Mouse (Mus musculus): ENCODE measurements around the gene Rab3gap2. TPM values are rescaled to one million over a fixed set of nuclear protein-coding genes. Genes with fewer than 3 reads are reported as not detected.

Gene Rab3gap2
- total RNA-seq, 1 experiment: 38.8 TPM

DNA sequence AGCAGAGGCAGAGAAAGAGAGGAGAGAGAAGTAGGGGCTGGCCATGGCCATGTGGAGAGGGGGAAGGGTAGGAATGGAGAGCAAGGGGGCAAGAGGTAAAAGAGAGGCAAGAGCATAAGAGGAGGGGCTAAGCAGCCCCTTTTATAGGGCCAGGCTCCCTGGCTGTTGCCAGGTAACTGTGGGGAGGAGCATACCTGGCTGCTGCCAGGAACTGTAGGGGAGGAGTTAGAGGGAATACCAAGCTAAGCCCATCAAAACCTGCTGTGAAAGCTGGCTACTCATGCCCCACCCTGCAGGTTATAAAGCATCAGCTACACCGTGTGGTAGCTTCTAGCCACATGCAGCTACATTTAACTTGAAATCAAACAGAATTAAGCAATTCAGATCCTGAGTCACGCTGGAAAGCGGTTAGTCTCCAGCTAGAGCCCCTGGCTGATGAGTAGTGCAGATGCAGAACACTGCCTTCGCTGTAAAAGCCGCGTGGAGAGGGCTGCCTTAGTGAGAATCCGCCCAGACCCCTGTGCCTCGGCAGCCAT, 5.8 kb downstream of the Rab3gap2 start:
- no peak for TF ChIP-seq CHD2 (IDR thresholded peaks at IDR 0.05; ENCODE audit: low read depth, low read length)
- no peak for TF ChIP-seq ZNF384 (IDR thresholded peaks at IDR 0.05; ENCODE audit: low read depth, low read length)
- no peak for TF ChIP-seq MAFK (IDR thresholded peaks at IDR 0.05; ENCODE audit: insufficient read depth, low read depth, low read length)
- TF ChIP-seq HCFC1 (IDR thresholded peaks at IDR 0.05; ENCODE audit: borderline replicate concordance, insufficient read depth, low read length): no peak
- TF ChIP-seq ZC3H11A (IDR thresholded peaks at IDR 0.05; ENCODE audit: borderline replicate concordance, low read depth, low read length): no peak
- peak; percentile 74 for DNase-seq (ENCODE audit: low read depth, low spot score)
- Histone ChIP-seq H3K4me1 (ENCODE audit: control insufficient read depth in 2 of 2, insufficient read depth in 2 of 2, low read length in 2 of 2, poor library complexity in 1 of 2) (peaks cover 0 to 6% of the 10 kb centered on the region in 2 experiments; a peak in 3 of 4 replicates), H3K9ac (ENCODE audit: insufficient read depth, low read depth, low read length, poor library complexity, severe bottlenecking) (peak overlapping the region; percentile 63; the same call in 1 of the 2 replicates), H3K36me3 (ENCODE audit: control insufficient read depth, insufficient read depth, low read length, poor library complexity, severe bottlenecking) (no peaks in the 10 kb centered on the region), H3K4me3 (ENCODE audit: insufficient read depth in 1 of 2, low read depth in 1 of 2, low read length in 2 of 2, poor library complexity in 1 of 2, severe bottlenecking in 1 of 2) (peak overlapping the region; percentile 37 to 56), H3K9me3 (ENCODE audit: control insufficient read depth, insufficient read depth, low read depth, low read length) (no peaks in the 10 kb centered on the region), H3K27ac (ENCODE audit: insufficient read depth, low read depth, low read length, poor library complexity, severe bottlenecking) (peak overlapping the region; percentile 86)
- in situ Hi-C loops (cut with MboI; ENCODE audit: low sequenced_read_pairs in 2 of 2, unreplicated experiment in 2 of 2): no loop called here

DNA sequence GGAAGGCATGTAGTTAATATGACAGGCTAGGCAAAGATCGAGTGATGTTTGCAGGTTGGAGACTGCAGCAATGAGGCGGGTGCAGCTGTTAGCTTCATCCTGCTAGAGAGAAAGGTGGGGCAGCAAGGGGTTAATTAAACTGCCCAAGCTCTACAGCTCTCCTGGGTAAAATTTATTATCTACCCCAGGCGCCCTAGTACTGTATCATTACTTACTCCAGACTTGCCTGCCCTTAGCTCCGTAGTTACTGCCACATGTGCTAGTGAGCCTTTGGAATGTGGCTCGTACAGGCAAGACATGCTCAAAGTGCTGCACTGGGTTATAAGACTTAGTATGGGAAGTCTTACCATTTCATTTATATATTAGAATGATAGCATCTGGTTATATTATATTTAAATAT, 12.4 kb downstream of the Rab3gap2 start:
- in situ Hi-C loops (cut with MboI; ENCODE audit: low sequenced_read_pairs in 2 of 2, unreplicated experiment in 2 of 2): no loop called here
- no peak for DNase-seq (ENCODE audit: low read depth, low spot score)
- H3K9ac ChIP-seq (ENCODE audit: insufficient read depth, low read depth, low read length, poor library complexity, severe bottlenecking): no peak overlapping the region
- TF ChIP-seq CHD2 (IDR thresholded peaks at IDR 0.05; ENCODE audit: low read depth, low read length): no peak
- no peak for TF ChIP-seq ZC3H11A (IDR thresholded peaks at IDR 0.05; ENCODE audit: borderline replicate concordance, low read depth, low read length)
- no peak for TF ChIP-seq MAFK (IDR thresholded peaks at IDR 0.05; ENCODE audit: insufficient read depth, low read depth, low read length)
- TF ChIP-seq HCFC1 (IDR thresholded peaks at IDR 0.05; ENCODE audit: borderline replicate concordance, insufficient read depth, low read length): no peak
- TF ChIP-seq ZNF384 (IDR thresholded peaks at IDR 0.05; ENCODE audit: low read depth, low read length): no peak
- H3K4me1 ChIP-seq (ENCODE audit: control insufficient read depth in 2 of 2, insufficient read depth in 2 of 2, low read length in 2 of 2, poor library complexity in 1 of 2): no peaks in the 10 kb centered on the region
- no peak overlapping the region for H3K27ac ChIP-seq (ENCODE audit: insufficient read depth, low read depth, low read length, poor library complexity, severe bottlenecking)
- H3K9me3 ChIP-seq (ENCODE audit: control insufficient read depth, insufficient read depth, low read depth, low read length): peaks cover 6% of the 10 kb centered on the region
- H3K4me3 ChIP-seq (ENCODE audit: insufficient read depth in 1 of 2, low read depth in 1 of 2, low read length in 2 of 2, poor library complexity in 1 of 2, severe bottlenecking in 1 of 2): no peak overlapping the region
- H3K36me3 ChIP-seq (ENCODE audit: control insufficient read depth, insufficient read depth, low read length, poor library complexity, severe bottlenecking): peaks cover under 1% of the 10 kb centered on the region; the same call in 1 of the 2 replicates

GRCm38 (mm10) chr1:185216762-185217161, 12.8 kb downstream of the Rab3gap2 start:
- DNase-seq (ENCODE audit: low read depth, low spot score): no peak
- H3K36me3 ChIP-seq (ENCODE audit: control insufficient read depth, insufficient read depth, low read length, poor library complexity, severe bottlenecking): peaks cover 2% of the 10 kb centered on the region; the same call in 1 of the 2 replicates
- H3K4me3 ChIP-seq (ENCODE audit: insufficient read depth in 1 of 2, low read depth in 1 of 2, low read length in 2 of 2, poor library complexity in 1 of 2, severe bottlenecking in 1 of 2): no peak overlapping the region
- peaks cover 8% of the 10 kb centered on the region for H3K9me3 ChIP-seq (ENCODE audit: control insufficient read depth, insufficient read depth, low read depth, low read length)
- H3K9ac ChIP-seq (ENCODE audit: insufficient read depth, low read depth, low read length, poor library complexity, severe bottlenecking): no peak overlapping the region
- no peaks in the 10 kb centered on the region for H3K4me1 ChIP-seq (ENCODE audit: control insufficient read depth in 2 of 2, insufficient read depth in 2 of 2, low read length in 2 of 2, poor library complexity in 1 of 2)
- TF ChIP-seq ZNF384 (IDR thresholded peaks at IDR 0.05; ENCODE audit: low read depth, low read length): no peak
- no peak for TF ChIP-seq ZC3H11A (IDR thresholded peaks at IDR 0.05; ENCODE audit: borderline replicate concordance, low read depth, low read length)
- TF ChIP-seq MAFK (IDR thresholded peaks at IDR 0.05; ENCODE audit: insufficient read depth, low read depth, low read length): no peak
- no peak for TF ChIP-seq CHD2 (IDR thresholded peaks at IDR 0.05; ENCODE audit: low read depth, low read length)
- no peak for TF ChIP-seq HCFC1 (IDR thresholded peaks at IDR 0.05; ENCODE audit: borderline replicate concordance, insufficient read depth, low read length)
- no peak overlapping the region for H3K27ac ChIP-seq (ENCODE audit: insufficient read depth, low read depth, low read length, poor library complexity, severe bottlenecking)
- in situ Hi-C loops (cut with MboI; ENCODE audit: low sequenced_read_pairs in 2 of 2, unreplicated experiment in 2 of 2): no loop called here

GRCm38 (mm10) chr1:185217966-185218365, 14.0 kb downstream of the Rab3gap2 start:
- Histone ChIP-seq H3K9ac (ENCODE audit: insufficient read depth, low read depth, low read length, poor library complexity, severe bottlenecking) (no peak overlapping the region), H3K27ac (ENCODE audit: insufficient read depth, low read depth, low read length, poor library complexity, severe bottlenecking) (no peak overlapping the region), H3K36me3 (ENCODE audit: control insufficient read depth, insufficient read depth, low read length, poor library complexity, severe bottlenecking) (peaks cover 8% of the 10 kb centered on the region; the same call in 1 of the 2 replicates), H3K4me3 (ENCODE audit: insufficient read depth in 1 of 2, low read depth in 1 of 2, low read length in 2 of 2, poor library complexity in 1 of 2, severe bottlenecking in 1 of 2) (no peak overlapping the region), H3K4me1 (ENCODE audit: control insufficient read depth in 2 of 2, insufficient read depth in 2 of 2, low read length in 2 of 2, poor library complexity in 1 of 2) (no peaks in the 10 kb centered on the region), H3K9me3 (ENCODE audit: control insufficient read depth, insufficient read depth, low read depth, low read length) (peaks cover 8% of the 10 kb centered on the region)
- in situ Hi-C loops (cut with MboI; ENCODE audit: low sequenced_read_pairs in 2 of 2, unreplicated experiment in 2 of 2): no loop called here
- no peak for DNase-seq (ENCODE audit: low read depth, low spot score)
- no peak for TF ChIP-seq ZNF384 (IDR thresholded peaks at IDR 0.05; ENCODE audit: low read depth, low read length)
- TF ChIP-seq MAFK (IDR thresholded peaks at IDR 0.05; ENCODE audit: insufficient read depth, low read depth, low read length): no peak
- no peak for TF ChIP-seq HCFC1 (IDR thresholded peaks at IDR 0.05; ENCODE audit: borderline replicate concordance, insufficient read depth, low read length)

All from ES-E14 (cell line).